Mouse (Mus musculus) heart, postnatal 0 days (tissue): ENCODE results near the gene Ssc5d.

Source experiments
- CTCF ChIP-seq: IDR thresholded peaks from 2 replicates; pipeline ENCODE4 v1.5.1; 2016; ENCODE audit warnings: antibody characterized with exemption, control low read depth, low read depth
- EP300 ChIP-seq: IDR thresholded peaks from 2 replicates; pipeline ENCODE4 v1.6.1; 2016; ENCODE audit warnings: antibody characterized with exemption, low read depth

- no peak for TF ChIP-seq CTCF
- TF ChIP-seq EP300 = no peak
Measured at GRCm38 (mm10) chr7:4917494-4917893, 8.1 kb upstream of the Ssc5d start.
